ENCODE assay signal across 9 mouse cellular contexts in the genomic region with DNA sequence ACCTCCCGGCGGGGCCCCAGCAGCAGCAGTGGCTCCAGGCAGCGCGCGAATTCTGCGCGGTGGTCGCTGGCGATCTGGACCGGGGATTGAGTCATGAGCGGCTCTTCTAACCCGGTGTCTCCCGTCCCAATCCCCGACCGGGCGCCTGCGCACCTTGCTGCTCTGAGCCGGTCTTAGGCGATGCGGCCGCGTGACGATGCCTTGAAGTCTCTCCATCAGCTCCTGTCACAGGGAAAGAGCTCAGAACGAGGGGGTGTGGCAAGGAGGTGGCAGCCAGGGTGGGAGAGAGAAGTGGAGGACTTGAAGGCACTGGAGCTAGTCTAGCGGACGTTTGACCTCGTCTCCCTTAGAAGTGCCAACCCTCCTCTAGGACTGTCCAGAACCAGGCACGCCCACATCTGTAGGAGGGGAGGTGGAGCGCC. TPM values are rescaled to one million over a fixed set of nuclear protein-coding genes. Genes with fewer than 3 reads are reported as not detected.
A peak's percentile ranks its signal among the peaks of the same experiment; 100 is the strongest.
DNase-seq lines count a peak whose midpoint lies in the region; ATAC-seq and TF ChIP-seq lines count a peak whose summit lies in the region.
"Had no signal": no experiment of that assay in that cellular context is flagged by ENCODE, and none has a peak within 500 bp of the region (broad histone marks: within the 10 kb centered on the region; RNA-seq: fewer than 3 reads in every experiment).

No protein-coding gene starts in this region.

- under 1% methylated on average over 29 of the region's 29 CpGs for WGBS in kidney, embryonic 15.5 days
- under 1% methylated on average over 29 of the region's 29 CpGs for WGBS in forebrain, postnatal 0 days
- WGBS in liver, embryonic 16.5 days (ENCODE audit: insufficient replicate concordance): under 1% methylated on average over 29 of the region's 29 CpGs
- under 1% methylated on average over 29 of the region's 29 CpGs for WGBS in small intestine, adult 2 months

- no peak for TF ChIP-seq CTCF in forebrain, postnatal 0 days (IDR thresholded peaks at IDR 0.05; ENCODE audit: low read depth)
- no peak for TF ChIP-seq CTCF in small intestine, adult 2 months (IDR thresholded peaks at IDR 0.05; ENCODE audit: extremely low read depth, insufficient read length, insufficient replicate concordance, low read depth, low read length)

- no peak overlapping the region for H3K27ac ChIP-seq in kidney, embryonic 15.5 days
- no peak overlapping the region for H3K27ac ChIP-seq in forebrain, postnatal 0 days (ENCODE audit: low read depth, low read length)
- H3K27ac ChIP-seq in liver, embryonic 16.5 days (ENCODE audit: low read length): no peak overlapping the region
- H3K27ac ChIP-seq in small intestine, adult 2 months (ENCODE audit: insufficient read depth, low read depth, low read length): no peak overlapping the region

- peak; percentile 66; the same call in 1 of the 2 replicates for ATAC-seq in kidney, embryonic 15.5 days (replicated peaks; ENCODE audit: low FRiP score)
- peak; percentile 62 for ATAC-seq in forebrain, postnatal 0 days
- no peak for ATAC-seq in liver, embryonic 16.5 days (ENCODE audit: low read depth)
- no peak for ATAC-seq in activated CD4-positive, CD25-positive, alpha-beta regulatory T cell, adult 4 months

- peaks cover 86% of the 10 kb centered on the region for H3K27me3 ChIP-seq in kidney, embryonic 15.5 days
- H3K27me3 ChIP-seq in forebrain, postnatal 0 days (ENCODE audit: insufficient read depth, low read length): peaks cover 65% of the 10 kb centered on the region
- H3K27me3 ChIP-seq in liver, embryonic 16.5 days (ENCODE audit: control insufficient read depth, insufficient read depth, low read depth, low read length): peaks cover 71% of the 10 kb centered on the region
- H3K27me3 ChIP-seq in small intestine, adult 2 months (ENCODE audit: control insufficient read depth, insufficient read depth, low read length): peaks cover 44% of the 10 kb centered on the region

- DNase-seq in kidney, postnatal 25 days: no peak
- DNase-seq in adrenal gland, postnatal 36 days: peak; percentile 32 to 43
- DNase-seq in forebrain, postnatal 0 days: peak; percentile 59
- DNase-seq in ovary, postnatal 14 days (ENCODE audit: low spot score): no peak

- H3K4me2 ChIP-seq in kidney, embryonic 15.5 days: peak overlapping the region; percentile 79
- peak overlapping the region; percentile 75 for H3K4me2 ChIP-seq in forebrain, postnatal 0 days (ENCODE audit: low read depth)
- H3K4me2 ChIP-seq in liver, embryonic 16.5 days (ENCODE audit: low read depth, low read length): peak overlapping the region; percentile 39

- H3K36me3 ChIP-seq in kidney, embryonic 15.5 days: 0 out of 2 replicates have a peak, but pooled peaks cover 6% of the 10 kb centered on the region
- H3K36me3 ChIP-seq in forebrain, postnatal 0 days (ENCODE audit: insufficient read depth): 0 out of 2 replicates have a peak, but pooled peaks cover 4% of the 10 kb centered on the region
- H3K36me3 ChIP-seq in liver, embryonic 16.5 days (ENCODE audit: control insufficient read depth, insufficient read depth): no peaks in the 10 kb centered on the region
- peaks cover 3% of the 10 kb centered on the region; the same call in 1 of the 2 replicates for H3K36me3 ChIP-seq in small intestine, adult 2 months (ENCODE audit: control insufficient read depth, insufficient read depth, low read length)

- H3K9me3 ChIP-seq in kidney, embryonic 15.5 days (replicated peaks): no peaks in the 10 kb centered on the region
- no peaks in the 10 kb centered on the region for H3K9me3 ChIP-seq in forebrain, postnatal 0 days (ENCODE audit: low read length)
- H3K9me3 ChIP-seq in liver, embryonic 16.5 days (replicated peaks; ENCODE audit: control insufficient read depth, low read length): no peaks in the 10 kb centered on the region

- no peak for TF ChIP-seq POLR2A in small intestine, adult 2 months (IDR thresholded peaks at IDR 0.05; ENCODE audit: low read depth, low read length)

- H3K9ac ChIP-seq in kidney, embryonic 15.5 days: peak overlapping the region; percentile 37; the same call in 1 of the 2 replicates
- H3K9ac ChIP-seq in forebrain, postnatal 0 days: peak overlapping the region; percentile 44
- no peak overlapping the region for H3K9ac ChIP-seq in liver, embryonic 16.5 days (ENCODE audit: low read depth, low read length)

- H3K4me1 ChIP-seq in kidney, embryonic 15.5 days: peaks cover 42% of the 10 kb centered on the region
- 0 out of 2 replicates have a peak, but pooled peaks cover 7% of the 10 kb centered on the region for H3K4me1 ChIP-seq in forebrain, postnatal 0 days (ENCODE audit: insufficient read depth)
- peaks cover 3% of the 10 kb centered on the region; the same call in 1 of the 2 replicates for H3K4me1 ChIP-seq in liver, embryonic 16.5 days (ENCODE audit: control insufficient read depth, low read depth, low read length)
- peaks cover 12% of the 10 kb centered on the region for H3K4me1 ChIP-seq in small intestine, adult 2 months (ENCODE audit: control insufficient read depth, insufficient read depth, insufficient read length, low read length)

- H3K4me3 ChIP-seq in kidney, embryonic 15.5 days (replicated peaks): peak overlapping the region; percentile 42
- H3K4me3 ChIP-seq in forebrain, postnatal 0 days (ENCODE audit: low read depth, low read length): peak overlapping the region; percentile 43
- H3K4me3 ChIP-seq in liver, embryonic 16.5 days (ENCODE audit: low read depth, low read length): peak overlapping the region; percentile 19
- peak overlapping the region; percentile 40 for H3K4me3 ChIP-seq in small intestine, adult 2 months (ENCODE audit: low read depth, low read length)

RNA-seq across cellular contexts. Expression of a gene that starts 5.6 kb away (rescaled TPM):
- polyA plus RNA-seq in kidney, embryonic 15.5 days (2015; fragmentation: Nextera tagmentation; extraction: Ambion mirVana): 1.5 and 2.1 TPM in 2 replicates
- under 1 TPM; 0.46 to 0.96 TPM for total RNA-seq in adrenal gland, postnatal 36 days (2021)
- total RNA-seq in forebrain, postnatal 0 days (2014; rRNA removed): 2.6 and 4.4 TPM in 2 replicates
- 2.7 and 4.2 TPM in 2 replicates for polyA plus RNA-seq in forebrain, postnatal 0 days (2015; fragmentation: Nextera tagmentation; extraction: Ambion mirVana)
- not detected in 2 replicates for polyA plus RNA-seq in liver, embryonic 16.5 days (2015; fragmentation: Nextera tagmentation; extraction: Ambion mirVana)
- polyA plus RNA-seq in small intestine, adult 2 months (2012; rRNA removed): 2.1 and 3.7 TPM in 2 replicates
- polyA plus RNA-seq in activated CD4-positive, CD25-positive, alpha-beta regulatory T cell, adult 4 months (2017; shearing (Covaris generic)): not detected
- total RNA-seq: neutrophil, adult 5-6 weeks had no signal

RNA-seq across cellular contexts. Expression of a gene that starts 12.3 kb away (rescaled TPM):
- 387 and 455 TPM in 2 replicates for polyA plus RNA-seq in kidney, embryonic 15.5 days (2015; fragmentation: Nextera tagmentation; extraction: Ambion mirVana)
- 100 to 1,000 TPM; 496 to 507 TPM for total RNA-seq in adrenal gland, postnatal 36 days (2021)
- 313 and 387 TPM in 2 replicates for total RNA-seq in forebrain, postnatal 0 days (2014; rRNA removed)
- polyA plus RNA-seq in forebrain, postnatal 0 days (2015; fragmentation: Nextera tagmentation; extraction: Ambion mirVana): 176 and 212 TPM in 2 replicates
- 161 and 209 TPM in 2 replicates for polyA plus RNA-seq in liver, embryonic 16.5 days (2015; fragmentation: Nextera tagmentation; extraction: Ambion mirVana)
- 5.0 and 8.7 TPM in 2 replicates for polyA plus RNA-seq in small intestine, adult 2 months (2012; rRNA removed)
- polyA plus RNA-seq in activated CD4-positive, CD25-positive, alpha-beta regulatory T cell, adult 4 months (2017; shearing (Covaris generic)): 1,000 to 10,000 TPM; 1,059 to 1,071 TPM

RNA-seq across cellular contexts. Expression of a gene that starts 16.2 kb away (rescaled TPM):
- polyA plus RNA-seq in kidney, embryonic 15.5 days (2015; fragmentation: Nextera tagmentation; extraction: Ambion mirVana): 22.3 and 28.7 TPM in 2 replicates
- total RNA-seq in adrenal gland, postnatal 36 days (2021): 10 to 100 TPM; 49.0 to 50.2 TPM
- 24.4 and 28.5 TPM in 2 replicates for total RNA-seq in forebrain, postnatal 0 days (2014; rRNA removed)
- 9.8 and 12.7 TPM in 2 replicates for polyA plus RNA-seq in forebrain, postnatal 0 days (2015; fragmentation: Nextera tagmentation; extraction: Ambion mirVana)
- polyA plus RNA-seq in liver, embryonic 16.5 days (2015; fragmentation: Nextera tagmentation; extraction: Ambion mirVana): 5.9 and 6.5 TPM in 2 replicates
- polyA plus RNA-seq in small intestine, adult 2 months (2012; rRNA removed): 16.5 and 26.5 TPM in 2 replicates
- 1 to 10 TPM; 7.2 to 7.7 TPM for polyA plus RNA-seq in activated CD4-positive, CD25-positive, alpha-beta regulatory T cell, adult 4 months (2017; shearing (Covaris generic))

RNA-seq across cellular contexts. Expression of a gene that starts 21.8 kb away (rescaled TPM):
- polyA plus RNA-seq in kidney, embryonic 15.5 days (2015; fragmentation: Nextera tagmentation; extraction: Ambion mirVana): not detected in 2 replicates
- total RNA-seq in adrenal gland, postnatal 36 days (2021): not detected
- total RNA-seq in forebrain, postnatal 0 days (2014; rRNA removed): 0.57 TPM in 1 of 2 replicates, not detected in the other
- polyA plus RNA-seq in forebrain, postnatal 0 days (2015; fragmentation: Nextera tagmentation; extraction: Ambion mirVana): 0.13 TPM in 1 of 2 replicates, not detected in the other
- polyA plus RNA-seq in liver, embryonic 16.5 days (2015; fragmentation: Nextera tagmentation; extraction: Ambion mirVana): not detected in 2 replicates
- polyA plus RNA-seq in small intestine, adult 2 months (2012; rRNA removed): not detected in 2 replicates
- polyA plus RNA-seq in activated CD4-positive, CD25-positive, alpha-beta regulatory T cell, adult 4 months (2017; shearing (Covaris generic)): not detected
- total RNA-seq: neutrophil, adult 5-6 weeks had no signal

RNA-seq across cellular contexts. Expression of a gene that starts 25.2 kb away (rescaled TPM):
- polyA plus RNA-seq in kidney, embryonic 15.5 days (2015; fragmentation: Nextera tagmentation; extraction: Ambion mirVana): 0.13 and 0.32 TPM in 2 replicates
- total RNA-seq in adrenal gland, postnatal 36 days (2021): 1 to 10 TPM; 5.0 to 5.4 TPM
- 60.0 and 76.0 TPM in 2 replicates for total RNA-seq in forebrain, postnatal 0 days (2014; rRNA removed)
- polyA plus RNA-seq in forebrain, postnatal 0 days (2015; fragmentation: Nextera tagmentation; extraction: Ambion mirVana): 35.2 and 57.8 TPM in 2 replicates
- 0.04 TPM in 1 of 2 replicates, not detected in the other for polyA plus RNA-seq in liver, embryonic 16.5 days (2015; fragmentation: Nextera tagmentation; extraction: Ambion mirVana)
- 0.34 and 0.67 TPM in 2 replicates for polyA plus RNA-seq in small intestine, adult 2 months (2012; rRNA removed)
- under 1 TPM in 1 of 2 experiments, not detected in 1; 0.19 TPM for polyA plus RNA-seq in activated CD4-positive, CD25-positive, alpha-beta regulatory T cell, adult 4 months (2017; shearing (Covaris generic))

Comparison
In these comparisons a context has a peak if more than half of its experiments do, and no peak if none do; other contexts are left out.
1. ATAC-seq: peak in kidney, embryonic 15.5 days (single experiment) and forebrain, postnatal 0 days (single experiment); none in liver, embryonic 16.5 days (single experiment) and activated CD4-positive, CD25-positive, alpha-beta regulatory T cell, adult 4 months (single experiment).
2. DNase-seq: peak in adrenal gland, postnatal 36 days (2 of 2) and forebrain, postnatal 0 days (single experiment); none in kidney, postnatal 25 days (0 of 2) and ovary, postnatal 14 days (single experiment).
3. RNA of a gene that starts 12.3 kb away (polyA plus RNA-seq): 1,059 to 1,071 TPM in activated CD4-positive, CD25-positive, alpha-beta regulatory T cell, adult 4 months, 387 to 455 TPM in kidney, embryonic 15.5 days, 176 to 212 TPM in forebrain, postnatal 0 days and 161 to 209 TPM in liver, embryonic 16.5 days; 5.0 to 8.7 TPM in small intestine, adult 2 months; every median in the first group is over 10 times any median in the second.
4. Peak in every context shown above with its lines, with median percentiles within 50 percentile points of each other: H3K4me2 ChIP-seq and H3K4me3 ChIP-seq.